Comparison of ENCODE assay signal across 1 mouse cellular context in genomic region chr19:29444364-29444763, GRCm38 (mm10).
A peak's percentile ranks its signal among the peaks of the same experiment; 100 is the strongest.
TF ChIP-seq lines count a peak whose summit lies in the region.

No protein-coding gene starts in this region.

TF ChIP-seq in MEL, 35 proteins besides CTCF, POLR2A, EP300 and RAD21 (continued from another document):
- TF ChIP-seq POLR2AphosphoS5 (IDR thresholded peaks at IDR 0.05; ENCODE audit: borderline replicate concordance, low read depth, low read length) (no peak), MAZ (IDR thresholded peaks at IDR 0.05; ENCODE audit: low read depth, low read length) (no peak), BHLHE40 (IDR thresholded peaks at IDR 0.05; ENCODE audit: borderline replicate concordance, low read depth, low read length) (no peak), HCFC1 (IDR thresholded peaks at IDR 0.05; ENCODE audit: low read depth, low read length) (0 out of 2 replicates have a peak, but pooled peaks have one; percentile 25), GABPA (IDR thresholded peaks at IDR 0.05; ENCODE audit: low read depth, low read length) (no peak), KAT2A (conservative IDR thresholded peaks at IDR 0.05; ENCODE audit: low read depth, low read length) (no peak), MYB (IDR thresholded peaks at IDR 0.05; ENCODE audit: low read depth, low read length) (no peak), JUND (IDR thresholded peaks at IDR 0.05; ENCODE audit: low read depth, low read length) (no peak), SMC3 (IDR thresholded peaks at IDR 0.05; ENCODE audit: low read depth, low read length) (peak; percentile 49), MEF2A (IDR thresholded peaks at IDR 0.05; ENCODE audit: extremely low read depth, insufficient replicate concordance, low read depth, low read length, poor library complexity, severe bottlenecking) (no peak), ZC3H11A (IDR thresholded peaks at IDR 0.05; ENCODE audit: low read depth, low read length) (peak; percentile 21; the same call in 1 of the 2 replicates), MAX (IDR thresholded peaks at IDR 0.05; ENCODE audit: low read length) (no peak), TCF12 (IDR thresholded peaks at IDR 0.05; ENCODE audit: low read depth, low read length) (no peak), MYC (IDR thresholded peaks at IDR 0.05; ENCODE audit: low read depth, low read length) (no peak), MAFK (IDR thresholded peaks at IDR 0.05; ENCODE audit: borderline replicate concordance, low read depth, low read length) (no peak), SIN3A (IDR thresholded peaks at IDR 0.05; ENCODE audit: low read length) (no peak)
